Mouse (Mus musculus) liver, embryonic 14.5 days (tissue): ENCODE measurements around the gene Sall4. TPM values are rescaled to one million over a fixed set of nuclear protein-coding genes. Genes with fewer than 3 reads are reported as not detected.

Experiments used
- ATAC-seq: fragments of 200-750 bp; cut with Nextera tagmentation; 2 replicates; pipeline ENCODE4 v1.8.0; 2017; ENCODE audit warnings: moderate number of reproducible peaks, mild to moderate bottlenecking, moderate library complexity; ENCODE audit not compliant: insufficient read depth
- DNase-seq, 3 experiments: peaks; one replicate each; pipeline ENCODE4 v3.0.0-alpha.2; 2012 to 2013; ENCODE audit warnings: low read depth in 3 of 3, low spot score in 3 of 3
- H3K27ac ChIP-seq: fragments of 300-500 bp; sonication (generic); 2 replicates; pipeline ENCODE4 v1.5.1; 2014; ENCODE audit warnings: moderate library complexity, mild to moderate bottlenecking, control low read depth, inconsistent platforms
- H3K27me3 ChIP-seq: fragments of 300-500 bp; sonication (generic); 2 replicates; pipeline ENCODE4 v1.6.1; 2014; ENCODE audit warnings: mild to moderate bottlenecking, low read length, moderate library complexity; ENCODE audit not compliant: control insufficient read depth, insufficient read depth
- H3K36me3 ChIP-seq: fragments of 300-500 bp; sonication (generic); replicated peaks from 2 replicates; pipeline ENCODE4 v1.6.1; 2014; ENCODE audit warnings: low read depth; ENCODE audit not compliant: control insufficient read depth, insufficient read depth
- H3K4me1 ChIP-seq, 2 experiments: fragments of 200-500 bp in 1 of 2; fragments of 300-500 bp in 1 of 2; sonication (generic) in 1 of 2; replicated peaks; 2 replicates each; pipeline ENCODE4 v1.6.1; 2012 to 2014; ENCODE audit warnings: antibody characterized with exemption in 1 of 2, inconsistent platforms in 1 of 2, low read length in 1 of 2; ENCODE audit not compliant: control insufficient read depth in 2 of 2, insufficient read depth in 2 of 2
- H3K4me2 ChIP-seq: fragments of 300-500 bp; sonication (generic); 2 replicates; pipeline ENCODE4 v1.6.1; 2014; ENCODE audit warnings: low read depth, mild to moderate bottlenecking, control low read depth, moderate library complexity
- H3K4me3 ChIP-seq, 2 experiments: fragments of 200-500 bp in 1 of 2; fragments of 300-500 bp in 1 of 2; sonication (generic) in 1 of 2; 2 replicates each; pipeline ENCODE4 v1.5.1; 2012 to 2014; ENCODE audit warnings: low read depth in 2 of 2, low read length in 2 of 2, mild to moderate bottlenecking in 2 of 2, control low read depth in 1 of 2, inconsistent platforms in 1 of 2, moderate library complexity in 1 of 2; ENCODE audit not compliant: insufficient read depth in 1 of 2
- H3K9ac ChIP-seq: fragments of 300-500 bp; sonication (generic); replicated peaks from 2 replicates; pipeline ENCODE4 v1.6.1; 2014; ENCODE audit warnings: mild to moderate bottlenecking, control low read depth, moderate library complexity
- H3K9me3 ChIP-seq: fragments of 300-500 bp; sonication (generic); 2 replicates; pipeline ENCODE4 v1.6.1; 2016; ENCODE audit warnings: low read length, mixed read lengths; ENCODE audit not compliant: control insufficient read depth
- CTCF ChIP-seq: IDR thresholded peaks from 2 replicates; pipeline ENCODE4 v1.5.1; 2016; ENCODE audit warnings: antibody characterized with exemption, low read depth, control low read depth
- EP300 ChIP-seq: IDR thresholded peaks from 2 replicates; pipeline ENCODE4 v1.6.1; 2016; ENCODE audit warnings: antibody characterized with exemption, low read depth
- WGBS: fragments of 180-500 bp; shearing (Covaris S2); extraction: QIAGEN DNeasy Blood & Tissue Kit; methylation state at CpG from one replicate; pipeline ENCODE4 v1.1.7; 2014; ENCODE audit not compliant: insufficient replicate concordance; 5-methylcytosine and 5-hydroxymethylcytosine counted together
- polyA plus RNA-seq, 2 experiments: library from polyadenylated mRNA; depleted of rRNA in 1 of 2; stranded (reverse) in 1 of 2; unstranded in 1 of 2; fragments of >200 nt; fragmentation: Nextera tagmentation in 1 of 2; extraction: Ambion mirVana in 1 of 2; gene quantifications; 2 replicates each; pipeline versions ENCODE4 v1.2.1 to v1.2.3; 2012 to 2014

Sall4 gene
- polyA plus RNA-seq, 2 experiments = 1.9 to 3.9 TPM

DNA sequence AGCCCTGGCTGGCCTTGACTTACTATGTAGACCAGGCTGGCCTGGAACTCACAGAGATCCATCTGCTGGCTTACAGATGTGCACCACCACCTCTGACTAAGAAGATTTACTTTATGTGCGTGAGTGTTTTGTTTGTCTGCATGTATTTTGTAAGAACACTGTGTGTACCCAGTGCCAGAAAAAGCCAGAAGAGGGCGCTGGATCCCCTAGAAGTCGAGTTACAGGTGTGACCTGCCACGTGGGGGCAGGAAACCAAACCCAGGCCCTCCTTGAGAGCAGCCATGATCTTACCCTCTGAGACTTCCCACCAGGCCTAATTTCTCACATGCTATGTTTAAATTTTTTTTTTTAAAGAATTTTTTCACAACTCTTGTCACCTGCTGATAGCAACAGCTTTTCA, 48.0 kb downstream of the Sall4 start:
- Histone ChIP-seq H3K27ac (no peak overlapping the region), H3K4me3 (no peak overlapping the region), H3K9ac (no peak overlapping the region), H3K27me3 (no peaks in the 10 kb centered on the region), H3K36me3 (no peaks in the 10 kb centered on the region), H3K4me1 (no peaks in the 10 kb centered on the region), H3K9me3 (no peaks in the 10 kb centered on the region), H3K4me2 (no peak overlapping the region)
- ATAC-seq (no peak), DNase-seq (no peak)
- TF ChIP-seq EP300 (no peak), CTCF (no peak)
- WGBS = 35% methylated on average over 4 of the region's 4 CpGs

DNA sequence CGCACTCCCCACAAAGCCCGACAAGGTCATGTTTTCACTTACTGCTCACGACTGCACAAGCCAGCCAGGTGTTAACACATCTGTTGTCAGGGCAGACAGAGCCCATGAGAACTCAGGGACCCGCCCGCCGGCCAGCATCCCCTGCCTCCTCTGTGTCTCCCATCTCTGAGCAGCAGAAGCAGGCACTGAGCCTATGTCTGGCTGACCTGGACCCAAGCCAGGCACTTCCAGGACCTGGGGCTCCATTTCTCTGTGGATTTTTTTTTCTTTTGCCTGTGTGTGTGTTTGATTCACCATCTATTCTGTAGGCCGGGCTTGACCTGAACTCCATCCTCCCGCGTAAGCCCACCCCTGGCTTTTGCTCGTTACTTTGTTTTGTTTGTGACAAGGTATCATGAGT, 49.0 kb downstream of the Sall4 start:
- H3K36me3 ChIP-seq = no peaks in the 10 kb centered on the region
- no peak overlapping the region for H3K27ac ChIP-seq
- no peaks in the 10 kb centered on the region for H3K27me3 ChIP-seq
- no peak overlapping the region for H3K4me2 ChIP-seq
- no peaks in the 10 kb centered on the region for H3K9me3 ChIP-seq
- ATAC-seq = no peak
- WGBS = 68% methylated on average over 10 of the region's 10 CpGs
- DNase-seq = no peak
- TF ChIP-seq EP300 (no peak), CTCF (no peak)
- no peak overlapping the region for H3K4me3 ChIP-seq
- no peak overlapping the region for H3K9ac ChIP-seq
- no peaks in the 10 kb centered on the region for H3K4me1 ChIP-seq

DNA sequence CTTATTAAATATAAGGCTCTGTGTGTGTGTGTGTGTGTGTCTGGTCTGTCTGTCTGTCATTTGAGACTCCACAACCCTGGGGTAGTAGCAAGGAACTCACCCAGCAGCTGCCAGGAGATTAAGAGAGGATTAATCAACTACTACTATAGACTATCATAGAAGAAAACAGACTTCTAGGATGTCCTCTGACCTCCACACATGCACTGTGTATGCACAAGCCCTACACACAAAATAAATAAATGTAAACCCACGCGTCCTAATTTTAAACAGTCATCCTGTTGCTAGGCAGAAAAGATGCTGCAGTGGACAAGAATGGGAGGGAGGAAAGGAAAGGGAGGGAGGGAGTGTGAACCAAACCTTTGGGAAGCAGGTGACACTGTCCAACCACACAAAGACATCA, 49.5 kb downstream of the Sall4 start:
- TF ChIP-seq EP300 (no peak), CTCF (no peak)
- DNase-seq (no peak), ATAC-seq (no peak)
- 80% methylated on average over 2 of the region's 2 CpGs for WGBS
- Histone ChIP-seq H3K4me1 (no peaks in the 10 kb centered on the region), H3K4me3 (no peak overlapping the region), H3K9ac (no peak overlapping the region), H3K36me3 (no peaks in the 10 kb centered on the region), H3K27ac (no peak overlapping the region), H3K4me2 (no peak overlapping the region), H3K9me3 (no peaks in the 10 kb centered on the region), H3K27me3 (no peaks in the 10 kb centered on the region)

DNA sequence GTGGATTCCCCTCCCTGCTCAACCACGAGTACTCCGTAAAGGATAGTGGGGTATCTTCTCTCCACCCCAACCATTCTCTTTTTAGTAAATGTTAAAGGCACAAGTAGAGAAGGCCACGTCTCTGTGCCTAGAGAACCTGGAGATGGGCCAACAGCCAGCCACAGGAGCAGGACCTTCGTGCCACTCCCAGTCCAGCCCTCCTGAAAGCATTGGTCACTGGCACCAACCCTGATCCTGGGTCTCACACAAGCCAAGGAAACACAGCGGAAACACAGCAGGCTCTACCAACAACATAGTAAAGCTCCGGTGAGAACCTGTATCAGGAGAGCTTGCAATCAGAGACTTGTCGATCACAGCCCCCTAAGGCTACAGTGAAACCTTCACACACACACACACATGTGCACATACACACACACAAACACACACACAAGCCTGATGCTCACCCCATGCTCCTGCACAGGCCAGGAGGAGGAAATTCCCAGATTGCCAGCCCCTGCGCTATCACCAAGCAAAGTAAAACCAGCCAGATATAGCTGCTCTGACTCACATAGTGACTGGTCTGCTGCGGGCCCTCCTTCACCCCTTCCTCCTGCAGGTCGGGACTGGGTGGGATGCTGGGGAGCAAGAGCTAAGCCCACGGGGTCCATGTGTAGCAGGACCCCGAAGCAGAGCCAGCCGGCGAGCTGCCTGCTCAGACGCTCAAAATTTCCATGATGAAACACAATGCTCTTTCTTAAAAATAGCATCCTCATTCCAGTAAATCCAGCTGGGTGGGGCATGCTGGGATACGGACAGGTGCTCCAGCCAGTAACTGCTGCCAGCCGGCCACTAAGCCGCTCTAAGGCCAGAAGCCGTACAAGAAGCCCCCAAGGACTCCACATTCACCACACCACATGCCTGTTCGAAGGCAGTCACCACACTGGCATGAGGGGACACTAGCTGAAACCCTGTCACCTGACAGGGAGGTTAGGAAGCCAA, 55.3 kb downstream of the Sall4 start:
- 71% methylated on average over 20 of the region's 20 CpGs for WGBS
- ATAC-seq = no peak
- H3K36me3 ChIP-seq = no peaks in the 10 kb centered on the region
- no peak overlapping the region for H3K27ac ChIP-seq
- H3K9me3 ChIP-seq = no peaks in the 10 kb centered on the region
- H3K9ac ChIP-seq = no peak overlapping the region
- TF ChIP-seq CTCF (no peak), EP300 (no peak)
- no peaks in the 10 kb centered on the region for H3K27me3 ChIP-seq
- H3K4me1 ChIP-seq = no peaks in the 10 kb centered on the region
- no peak overlapping the region for H3K4me3 ChIP-seq
- no peak for DNase-seq
- no peak overlapping the region for H3K4me2 ChIP-seq

DNA sequence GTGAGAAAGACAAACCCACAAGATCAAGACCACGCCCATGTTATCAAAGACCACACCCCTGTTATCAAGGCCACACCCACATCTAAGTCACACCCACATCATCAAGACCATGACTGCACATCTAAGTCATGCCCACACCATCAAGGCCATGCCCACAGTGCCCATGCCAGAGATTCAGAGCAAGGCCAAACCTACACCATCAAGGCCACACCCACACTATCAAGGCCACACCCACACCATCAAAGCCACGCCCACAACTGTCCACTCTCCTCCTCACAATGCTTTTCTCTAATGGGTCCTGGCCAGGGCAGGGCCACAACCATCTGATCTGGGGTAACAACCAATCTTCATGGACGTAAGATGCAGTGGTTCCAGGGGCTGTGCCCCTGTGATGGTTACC, 56.8 kb downstream of the Sall4 start:
- 46% methylated on average over 3 of the region's 3 CpGs for WGBS
- H3K36me3 ChIP-seq = no peaks in the 10 kb centered on the region
- H3K9me3 ChIP-seq = no peaks in the 10 kb centered on the region
- H3K4me2 ChIP-seq = no peak overlapping the region
- H3K27ac ChIP-seq = no peak overlapping the region
- H3K4me3 ChIP-seq = no peak overlapping the region
- H3K27me3 ChIP-seq = no peaks in the 10 kb centered on the region
- no peak for DNase-seq
- TF ChIP-seq EP300 (no peak), CTCF (no peak)
- no peaks in the 10 kb centered on the region for H3K4me1 ChIP-seq
- no peak for ATAC-seq
- H3K9ac ChIP-seq = no peak overlapping the region
